Mouse (Mus musculus): ENCODE results near the gene Treml1. TPM values are rescaled to one million over a fixed set of nuclear protein-coding genes. Genes with fewer than 3 reads are reported as not detected.

The Treml1 gene
- polyA plus RNA-seq, 1 experiment from 2014 or later: 36.3 TPM

- peaks cover 60% of the 10 kb centered on the region for H3K36me3 ChIP-seq (ENCODE audit: control insufficient read depth, insufficient read depth, low read length)
- no peak overlapping the region for H3K27ac ChIP-seq (ENCODE audit: low read depth, low read length)
- DNase-seq (ENCODE audit: low spot score) (no peak), ATAC-seq (replicated peaks; ENCODE audit: low FRiP score) (no peak)
- H3K9ac ChIP-seq (ENCODE audit: low read depth, low read length): no peak overlapping the region
- no peak overlapping the region for H3K4me2 ChIP-seq
- H3K4me1 ChIP-seq (replicated peaks; ENCODE audit: control insufficient read depth, insufficient read depth, low read length): 0 out of 2 replicates have a peak, but pooled peaks cover 4% of the 10 kb centered on the region
- 82% methylated on average over 2 of the region's 2 CpGs for WGBS
- no peaks in the 10 kb centered on the region for H3K27me3 ChIP-seq (replicated peaks; ENCODE audit: control insufficient read depth, insufficient read depth, low read length)
- H3K4me3 ChIP-seq (ENCODE audit: low read depth, low read length): no peak overlapping the region
- H3K9me3 ChIP-seq (ENCODE audit: control insufficient read depth, low read length): no peaks in the 10 kb centered on the region
These were observed 28.9 kb downstream of the Treml1 start for GRCm38 (mm10) chr17:48388666-48389065.

DNA sequence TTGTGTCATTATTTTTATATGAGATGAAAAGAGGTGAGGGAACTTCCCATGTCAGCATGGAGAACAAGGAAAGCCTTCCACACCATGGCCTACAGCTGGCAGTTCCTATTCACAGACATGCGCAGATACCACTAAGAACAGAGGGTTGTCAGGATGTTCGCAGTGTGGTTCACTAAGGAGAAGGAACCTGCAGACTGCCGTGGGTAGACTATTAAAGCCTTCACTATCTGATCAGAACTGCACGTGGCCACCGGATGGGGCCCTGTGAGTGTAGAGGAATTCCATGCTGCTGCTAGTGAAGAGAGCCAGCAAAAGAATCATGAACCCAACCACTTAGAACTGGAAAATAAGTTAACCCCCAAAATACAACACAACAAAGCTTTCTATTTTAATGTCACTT, 29.7 kb downstream of the Treml1 start:
- ATAC-seq (replicated peaks; ENCODE audit: low FRiP score) (no peak), DNase-seq (ENCODE audit: low spot score) (no peak)
- H3K9me3 ChIP-seq (ENCODE audit: control insufficient read depth, low read length): no peaks in the 10 kb centered on the region
- no peak overlapping the region for H3K9ac ChIP-seq (ENCODE audit: low read depth, low read length)
- no peaks in the 10 kb centered on the region for H3K27me3 ChIP-seq (replicated peaks; ENCODE audit: control insufficient read depth, insufficient read depth, low read length)
- no peak overlapping the region for H3K4me3 ChIP-seq (ENCODE audit: low read depth, low read length)
- H3K4me2 ChIP-seq: no peak overlapping the region
- H3K36me3 ChIP-seq (ENCODE audit: control insufficient read depth, insufficient read depth, low read length): peaks cover 66% of the 10 kb centered on the region
- 0 out of 2 replicates have a peak, but pooled peaks cover 4% of the 10 kb centered on the region for H3K4me1 ChIP-seq (replicated peaks; ENCODE audit: control insufficient read depth, insufficient read depth, low read length)
- 76% methylated on average over 5 of the region's 5 CpGs for WGBS
- no peak overlapping the region for H3K27ac ChIP-seq (ENCODE audit: low read depth, low read length)

DNA sequence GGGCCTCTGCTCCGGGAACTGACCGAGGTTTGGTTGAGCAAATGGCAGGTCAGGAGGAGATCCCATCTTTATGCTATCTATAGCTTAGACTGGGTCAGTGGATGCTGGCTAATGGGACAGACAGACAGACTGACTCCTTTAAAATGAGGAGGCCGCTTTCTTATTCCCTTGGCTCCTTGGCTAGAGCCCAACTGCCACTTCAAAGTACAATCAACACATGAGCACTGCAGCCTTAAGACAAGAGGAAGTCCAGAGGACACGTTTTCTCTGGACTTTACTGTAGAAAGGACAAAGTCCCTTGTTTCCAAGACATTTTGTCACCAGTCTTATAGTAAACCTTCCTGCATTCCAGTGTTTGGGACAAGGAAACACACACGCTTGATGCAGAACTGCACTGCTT, 31.7 kb downstream of the Treml1 start:
- DNase-seq (ENCODE audit: low spot score) (no peak), ATAC-seq (replicated peaks; ENCODE audit: low FRiP score) (no peak)
- Histone ChIP-seq H3K4me1 (replicated peaks; ENCODE audit: control insufficient read depth, insufficient read depth, low read length) (no peaks in the 10 kb centered on the region), H3K4me3 (ENCODE audit: low read depth, low read length) (no peak overlapping the region), H3K36me3 (ENCODE audit: control insufficient read depth, insufficient read depth, low read length) (peaks cover 78% of the 10 kb centered on the region), H3K27ac (ENCODE audit: low read depth, low read length) (no peak overlapping the region), H3K4me2 (no peak overlapping the region), H3K9ac (ENCODE audit: low read depth, low read length) (no peak overlapping the region), H3K9me3 (ENCODE audit: control insufficient read depth, low read length) (no peaks in the 10 kb centered on the region), H3K27me3 (replicated peaks; ENCODE audit: control insufficient read depth, insufficient read depth, low read length) (no peaks in the 10 kb centered on the region)
- WGBS: 93% methylated on average over 5 of the region's 5 CpGs

DNA sequence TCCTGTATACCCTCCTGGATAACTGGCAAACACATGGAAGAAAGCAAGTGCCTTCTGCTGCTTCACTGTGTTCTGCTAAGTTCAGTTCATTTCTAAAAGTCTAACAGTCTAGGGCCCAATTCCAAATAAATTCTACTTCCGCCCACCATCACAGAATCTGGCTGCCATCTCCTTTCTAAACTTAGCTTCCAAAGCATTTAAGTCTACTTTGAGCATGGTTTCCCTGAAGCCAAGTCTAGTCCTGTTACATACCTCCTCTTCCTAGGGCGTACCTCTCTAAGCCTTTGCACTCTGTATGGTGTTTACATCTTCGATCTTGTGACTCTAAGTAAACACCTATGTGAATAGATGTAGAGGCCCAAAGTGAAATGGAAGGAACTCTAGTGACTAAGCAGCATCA, 32.9 kb downstream of the Treml1 start:
- Histone ChIP-seq H3K4me2 (no peak overlapping the region), H3K27me3 (replicated peaks; ENCODE audit: control insufficient read depth, insufficient read depth, low read length) (no peaks in the 10 kb centered on the region), H3K4me1 (replicated peaks; ENCODE audit: control insufficient read depth, insufficient read depth, low read length) (no peaks in the 10 kb centered on the region), H3K9me3 (ENCODE audit: control insufficient read depth, low read length) (no peaks in the 10 kb centered on the region), H3K36me3 (ENCODE audit: control insufficient read depth, insufficient read depth, low read length) (peaks cover 72% of the 10 kb centered on the region), H3K9ac (ENCODE audit: low read depth, low read length) (no peak overlapping the region), H3K4me3 (ENCODE audit: low read depth, low read length) (no peak overlapping the region), H3K27ac (ENCODE audit: low read depth, low read length) (no peak overlapping the region)
- 96% methylated on average over 3 of the region's 3 CpGs for WGBS
- ATAC-seq (replicated peaks; ENCODE audit: low FRiP score) (no peak), DNase-seq (ENCODE audit: low spot score) (no peak)

GRCm38 (mm10) chr17:48401710-48402109, 42.0 kb downstream of the Treml1 start:
- DNase-seq (ENCODE audit: low spot score) (no peak), ATAC-seq (replicated peaks; ENCODE audit: low FRiP score) (no peak)
- peaks cover 16% of the 10 kb centered on the region for H3K36me3 ChIP-seq (ENCODE audit: control insufficient read depth, insufficient read depth, low read length)
- H3K9ac ChIP-seq (ENCODE audit: low read depth, low read length): no peak overlapping the region
- no peak overlapping the region for H3K4me3 ChIP-seq (ENCODE audit: low read depth, low read length)
- H3K4me1 ChIP-seq (replicated peaks; ENCODE audit: control insufficient read depth, insufficient read depth, low read length): peaks cover 16% of the 10 kb centered on the region
- H3K9me3 ChIP-seq (ENCODE audit: control insufficient read depth, low read length): no peaks in the 10 kb centered on the region
- H3K4me2 ChIP-seq: no peak overlapping the region
- no peaks in the 10 kb centered on the region for H3K27me3 ChIP-seq (replicated peaks; ENCODE audit: control insufficient read depth, insufficient read depth, low read length)
- 95% methylated on average over 4 of the region's 4 CpGs for WGBS
- H3K27ac ChIP-seq (ENCODE audit: low read depth, low read length): no peak overlapping the region

GRCm38 (mm10) chr17:48402751-48403150, 43.0 kb downstream of the Treml1 start:
- Histone ChIP-seq H3K36me3 (ENCODE audit: control insufficient read depth, insufficient read depth, low read length) (peaks cover 16% of the 10 kb centered on the region), H3K9me3 (ENCODE audit: control insufficient read depth, low read length) (no peaks in the 10 kb centered on the region), H3K4me3 (ENCODE audit: low read depth, low read length) (no peak overlapping the region), H3K27me3 (replicated peaks; ENCODE audit: control insufficient read depth, insufficient read depth, low read length) (no peaks in the 10 kb centered on the region), H3K27ac (ENCODE audit: low read depth, low read length) (no peak overlapping the region), H3K9ac (ENCODE audit: low read depth, low read length) (no peak overlapping the region), H3K4me1 (replicated peaks; ENCODE audit: control insufficient read depth, insufficient read depth, low read length) (peaks cover 19% of the 10 kb centered on the region), H3K4me2 (no peak overlapping the region)
- WGBS: 83% methylated on average over 3 of the region's 3 CpGs
- DNase-seq (ENCODE audit: low spot score) (no peak), ATAC-seq (replicated peaks; ENCODE audit: low FRiP score) (no peak)

GRCm38 (mm10) chr17:48403848-48404247, 44.1 kb downstream of the Treml1 start:
- no peak for ATAC-seq (replicated peaks; ENCODE audit: low FRiP score)
- Histone ChIP-seq H3K4me2 (peak overlapping the region; percentile 38; the same call in 1 of the 2 replicates), H3K27me3 (replicated peaks; ENCODE audit: control insufficient read depth, insufficient read depth, low read length) (no peaks in the 10 kb centered on the region), H3K36me3 (ENCODE audit: control insufficient read depth, insufficient read depth, low read length) (peaks cover 11% of the 10 kb centered on the region), H3K27ac (ENCODE audit: low read depth, low read length) (peak overlapping the region; percentile 50; the same call in 1 of the 2 replicates), H3K4me3 (ENCODE audit: low read depth, low read length) (no peak overlapping the region), H3K4me1 (replicated peaks; ENCODE audit: control insufficient read depth, insufficient read depth, low read length) (peaks cover 23% of the 10 kb centered on the region), H3K9ac (ENCODE audit: low read depth, low read length) (peak overlapping the region; percentile 26; the same call in 1 of the 2 replicates), H3K9me3 (ENCODE audit: control insufficient read depth, low read length) (no peaks in the 10 kb centered on the region)
- WGBS: 66% methylated on average over 2 of the region's 2 CpGs
- no peak for DNase-seq (ENCODE audit: low spot score)

DNA sequence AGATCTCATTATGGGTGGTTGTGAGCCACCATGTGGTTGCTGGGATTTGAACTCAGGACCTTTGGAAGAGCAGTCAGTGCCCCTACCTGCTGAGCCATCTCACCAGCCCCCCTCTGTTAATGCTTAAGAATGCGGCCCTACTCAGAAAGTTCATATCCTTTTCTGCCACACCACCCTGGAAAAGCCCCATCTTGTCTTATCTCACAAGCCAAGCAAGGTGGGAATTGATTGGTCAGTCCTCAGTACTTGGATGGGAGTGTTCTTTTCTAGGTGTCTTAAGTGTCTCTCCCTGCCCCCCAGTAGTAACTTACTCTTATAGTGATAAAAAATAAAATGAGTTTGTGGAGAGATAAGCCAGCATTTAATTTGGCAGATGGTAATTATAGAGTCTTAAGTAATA, 45.0 kb downstream of the Treml1 start:
- no peak for DNase-seq (ENCODE audit: low spot score)
- Histone ChIP-seq H3K4me3 (ENCODE audit: low read depth, low read length) (no peak overlapping the region), H3K27ac (ENCODE audit: low read depth, low read length) (no peak overlapping the region; the same call in 1 of the 2 replicates), H3K36me3 (ENCODE audit: control insufficient read depth, insufficient read depth, low read length) (peaks cover 4% of the 10 kb centered on the region), H3K9me3 (ENCODE audit: control insufficient read depth, low read length) (no peaks in the 10 kb centered on the region), H3K4me1 (replicated peaks; ENCODE audit: control insufficient read depth, insufficient read depth, low read length) (peaks cover 23% of the 10 kb centered on the region), H3K4me2 (no peak overlapping the region), H3K27me3 (replicated peaks; ENCODE audit: control insufficient read depth, insufficient read depth, low read length) (no peaks in the 10 kb centered on the region), H3K9ac (ENCODE audit: low read depth, low read length) (no peak overlapping the region)
- ATAC-seq (replicated peaks; ENCODE audit: low FRiP score): peak; percentile 33
- 43% methylated on average over 1 of the region's 1 CpGs for WGBS

DNA sequence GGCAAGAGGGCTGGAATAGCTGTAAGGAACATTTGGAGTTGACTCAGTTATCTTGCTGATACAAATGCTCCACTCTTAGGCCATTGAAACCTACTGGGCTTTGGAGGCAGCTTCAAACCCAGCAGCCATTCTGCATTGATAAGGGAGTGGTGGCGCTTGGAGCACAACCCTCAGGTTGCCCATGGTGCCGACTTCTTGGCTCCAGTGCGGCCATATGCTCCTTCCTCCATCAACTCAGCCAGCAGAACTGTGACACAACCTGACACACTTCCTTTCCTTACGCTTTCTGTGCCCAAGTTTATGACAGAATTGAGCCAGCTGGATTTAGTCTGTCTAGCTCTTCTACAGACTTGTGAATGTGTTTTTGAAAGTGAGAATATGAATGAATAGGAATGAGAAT, 47.4 kb downstream of the Treml1 start:
- Histone ChIP-seq H3K36me3 (ENCODE audit: control insufficient read depth, insufficient read depth, low read length) (peaks cover under 1% of the 10 kb centered on the region; the same call in 1 of the 2 replicates), H3K4me1 (replicated peaks; ENCODE audit: control insufficient read depth, insufficient read depth, low read length) (peaks cover 33% of the 10 kb centered on the region), H3K27me3 (replicated peaks; ENCODE audit: control insufficient read depth, insufficient read depth, low read length) (no peaks in the 10 kb centered on the region), H3K9me3 (ENCODE audit: control insufficient read depth, low read length) (no peaks in the 10 kb centered on the region), H3K9ac (ENCODE audit: low read depth, low read length) (peak overlapping the region; percentile 97; the same call in 1 of the 2 replicates), H3K27ac (ENCODE audit: low read depth, low read length) (peak overlapping the region; percentile 100), H3K4me3 (ENCODE audit: low read depth, low read length) (peak overlapping the region; percentile 85), H3K4me2 (peak overlapping the region; percentile 79)
- ATAC-seq (replicated peaks; ENCODE audit: low FRiP score) (no peak), DNase-seq (ENCODE audit: low spot score) (no peak)
- 61% methylated on average over 4 of the region's 4 CpGs for WGBS

All from liver, embryonic 11.5 days (tissue).